Mouse (Mus musculus) forebrain, embryonic 12.5 days (tissue): Measurements from ENCODE around the gene Zfp3. TPM values are rescaled to one million over a fixed set of nuclear protein-coding genes. Genes with fewer than 3 reads are reported as not detected.

Experiments used
- ATAC-seq: fragments of 200-750 bp; cut with Nextera tagmentation; 2 replicates; pipeline ENCODE4 v1.8.0; 2017; ENCODE audit warnings: moderate TSS enrichment; ENCODE audit not compliant: low FRiP score
- H3K27ac ChIP-seq: fragments of 300-500 bp; sonication (generic); 2 replicates; pipeline ENCODE4 v1.5.1; 2016; ENCODE audit warnings: mild to moderate bottlenecking
- H3K27me3 ChIP-seq: fragments of 300-500 bp; sonication (generic); 2 replicates; pipeline ENCODE4 v1.6.1; 2016; ENCODE audit warnings: mild to moderate bottlenecking
- H3K36me3 ChIP-seq: fragments of 300-500 bp; sonication (generic); replicated peaks from 2 replicates; pipeline ENCODE4 v1.6.1; 2016; ENCODE audit warnings: mild to moderate bottlenecking
- H3K4me1 ChIP-seq: fragments of 300-500 bp; sonication (generic); 2 replicates; pipeline ENCODE4 v1.6.1; 2016
- H3K4me2 ChIP-seq: fragments of 300-500 bp; sonication (generic); 2 replicates; pipeline ENCODE4 v1.6.1; 2016; ENCODE audit warnings: mild to moderate bottlenecking, moderate library complexity
- H3K4me3 ChIP-seq: fragments of 300-500 bp; sonication (generic); replicated peaks from 2 replicates; pipeline ENCODE4 v1.5.1; 2016; ENCODE audit warnings: mild to moderate bottlenecking
- H3K9ac ChIP-seq: fragments of 300-500 bp; sonication (generic); 2 replicates; pipeline ENCODE4 v1.6.1; 2016; ENCODE audit warnings: mild to moderate bottlenecking
- H3K9me3 ChIP-seq: fragments of 300-500 bp; sonication (generic); 2 replicates; pipeline ENCODE4 v1.6.1; 2016
- WGBS: fragments of 180-500 bp; shearing (Covaris S2); methylation state at CpG from one replicate; pipeline ENCODE4 v1.1.7; 2016; 5-methylcytosine and 5-hydroxymethylcytosine counted together
- microRNA-seq: library from miRNA; unstranded; fragments of <30 nt; microRNA quantifications from one replicate; pipeline ENCODE4, GENCODE M21; 2017
- polyA plus RNA-seq: library from polyadenylated mRNA; unstranded; fragments of >200 nt; fragmentation: Nextera tagmentation; extraction: Ambion mirVana; gene quantifications from 2 replicates; pipeline ENCODE4 v1.2.1, GENCODE M21; 2016

Zfp3 gene
- polyA plus RNA-seq, 1 experiment from 2014 or later = 10.7 TPM

GRCm38 (mm10) chr11:70815071-70815470, 51.1 kb downstream of the Zfp3 start:
- H3K36me3 ChIP-seq = no peaks in the 10 kb centered on the region
- no peak overlapping the region for H3K9ac ChIP-seq
- no peaks in the 10 kb centered on the region for H3K4me1 ChIP-seq
- no peak for ATAC-seq
- H3K27ac ChIP-seq = no peak overlapping the region
- H3K4me2 ChIP-seq = no peak overlapping the region
- no peak overlapping the region for H3K4me3 ChIP-seq
- no peaks in the 10 kb centered on the region for H3K27me3 ChIP-seq
- WGBS = 81% methylated on average over 8 of the region's 8 CpGs
- H3K9me3 ChIP-seq = no peaks in the 10 kb centered on the region

- Histone ChIP-seq H3K4me2 (no peak overlapping the region), H3K27me3 (no peaks in the 10 kb centered on the region), H3K36me3 (no peaks in the 10 kb centered on the region), H3K9ac (no peak overlapping the region), H3K4me1 (no peaks in the 10 kb centered on the region), H3K9me3 (no peaks in the 10 kb centered on the region), H3K4me3 (no peak overlapping the region), H3K27ac (no peak overlapping the region)
- 26% methylated on average over 6 of the region's 6 CpGs for WGBS
- no peak for ATAC-seq
Observed at GRCm38 (mm10) chr11:70815498-70816078, 51.6 kb downstream of the Zfp3 start.

DNA sequence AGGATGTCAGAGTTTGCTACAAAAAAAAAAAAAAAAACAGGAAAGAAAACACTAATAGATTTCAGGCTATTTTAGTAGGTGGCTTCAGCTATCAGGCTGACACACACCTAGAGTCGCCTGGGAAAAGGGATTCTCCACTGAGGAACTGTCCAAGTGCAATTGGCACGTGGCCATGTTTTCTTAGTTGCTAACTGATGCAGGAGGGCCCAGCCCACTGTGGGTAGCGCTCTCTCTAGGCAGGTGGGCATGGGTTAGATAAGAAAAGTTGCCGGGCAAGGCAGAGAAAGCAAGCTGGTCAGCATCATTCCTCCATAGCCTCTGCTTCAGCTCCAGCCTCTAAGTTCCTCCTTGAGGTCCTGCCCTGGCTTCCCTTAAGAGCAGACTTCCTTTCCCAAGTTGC, 52.8 kb downstream of the Zfp3 start:
- Histone ChIP-seq H3K4me3 (no peak overlapping the region), H3K9me3 (no peaks in the 10 kb centered on the region), H3K27ac (no peak overlapping the region), H3K4me2 (no peak overlapping the region), H3K36me3 (no peaks in the 10 kb centered on the region), H3K27me3 (no peaks in the 10 kb centered on the region), H3K4me1 (no peaks in the 10 kb centered on the region), H3K9ac (no peak overlapping the region)
- WGBS = 82% methylated on average over 4 of the region's 4 CpGs
- ATAC-seq = no peak

DNA sequence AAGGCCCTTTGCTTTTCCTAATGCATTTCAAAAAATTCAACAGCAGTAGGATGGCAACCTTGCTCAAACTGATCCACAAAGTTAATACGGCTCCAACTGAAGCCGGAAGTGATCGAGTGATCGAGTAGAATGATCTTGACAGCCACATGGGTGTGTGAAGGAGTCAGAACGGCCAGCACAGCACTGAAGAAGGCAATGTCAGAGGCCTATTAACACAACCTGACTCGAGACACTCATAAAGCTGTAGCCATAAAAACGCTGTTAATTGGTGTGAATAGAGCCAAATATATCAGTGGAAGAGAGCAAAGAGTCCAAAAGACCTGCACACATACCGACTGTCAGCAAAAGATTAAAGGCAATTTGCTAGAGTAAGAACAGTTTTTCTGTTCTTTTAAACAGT, 56.1 kb downstream of the Zfp3 start:
- Histone ChIP-seq H3K36me3 (no peaks in the 10 kb centered on the region), H3K27ac (no peak overlapping the region), H3K4me1 (no peaks in the 10 kb centered on the region), H3K27me3 (no peaks in the 10 kb centered on the region), H3K9ac (no peak overlapping the region), H3K4me3 (no peak overlapping the region), H3K4me2 (no peak overlapping the region), H3K9me3 (no peaks in the 10 kb centered on the region)
- no peak for ATAC-seq
- WGBS = 84% methylated on average over 8 of the region's 8 CpGs

DNA sequence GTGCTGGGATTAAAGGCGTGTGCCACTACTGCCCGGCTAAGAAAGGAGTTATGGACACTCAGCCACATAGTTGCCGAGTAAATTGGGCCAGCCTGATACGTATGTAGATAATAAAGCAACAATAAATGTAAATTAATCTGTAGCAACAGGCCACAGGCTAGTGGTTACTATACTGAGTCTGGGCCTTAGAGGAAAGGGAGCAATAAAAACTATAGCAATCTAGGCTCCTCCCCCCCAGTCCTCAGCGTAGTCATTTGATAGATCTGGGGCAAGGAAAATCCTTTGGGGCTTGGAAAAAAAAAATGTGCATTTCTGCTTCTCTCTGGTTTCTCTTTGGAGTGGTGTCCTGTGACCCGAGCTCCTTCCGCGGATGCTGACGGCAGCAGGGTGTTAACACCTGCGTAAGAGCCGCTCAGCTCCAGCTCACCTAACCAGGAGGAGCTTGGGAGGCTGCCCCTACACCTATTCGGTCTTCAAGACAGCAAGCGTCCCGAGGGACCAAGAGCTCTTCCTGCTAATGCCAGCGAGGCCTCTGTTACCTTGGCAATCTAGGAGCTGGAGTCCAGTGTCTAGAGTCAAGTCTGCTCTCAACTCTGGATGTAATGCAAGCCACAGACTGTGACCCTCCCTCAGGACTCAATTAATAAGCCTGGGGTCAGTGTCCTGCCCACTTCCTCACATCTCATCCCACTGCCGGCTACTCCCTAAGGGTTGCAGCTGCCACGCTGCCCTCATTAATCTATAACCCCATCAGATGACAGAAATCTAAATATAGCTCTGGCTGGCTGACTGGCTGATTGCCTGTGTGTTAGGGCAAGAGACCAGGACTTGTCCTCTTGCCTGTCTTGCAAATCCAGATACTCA, 58.0 kb downstream of the Zfp3 start:
- Histone ChIP-seq H3K9me3 (no peaks in the 10 kb centered on the region), H3K36me3 (no peaks in the 10 kb centered on the region), H3K4me2 (no peak overlapping the region), H3K27ac (no peak overlapping the region), H3K4me3 (no peak overlapping the region), H3K4me1 (no peaks in the 10 kb centered on the region), H3K27me3 (no peaks in the 10 kb centered on the region), H3K9ac (no peak overlapping the region)
- WGBS = 71% methylated on average over 17 of the region's 17 CpGs
- ATAC-seq = no peak

Small RNA genes lying within 50 kb of the gene (microRNA-seq; reads per million reads assigned to microRNA genes)
- gene Gm22760 = not detected

Other genes starting within 250 kb of the Zfp3 start
- gene Vmo1, start 249.6 kb upstream of the Zfp3 start, polyA plus RNA-seq = not detected in 2 replicates
- gene Gltpd2, start 245.0 kb upstream of the Zfp3 start, polyA plus RNA-seq = not detected in 2 replicates
- gene Psmb6, start 238.8 kb upstream of the Zfp3 start, polyA plus RNA-seq = 758 and 788 TPM in 2 replicates
- gene Gm40193, start 231.3 kb upstream of the Zfp3 start, polyA plus RNA-seq = not detected in 2 replicates
- 3.4 and 4.0 TPM in 2 replicates for gene Pld2, start 224.1 kb upstream of the Zfp3 start, polyA plus RNA-seq
- 15.3 and 17.4 TPM in 2 replicates for gene Mink1, start 201.3 kb upstream of the Zfp3 start, polyA plus RNA-seq
- gene 4930544D05Rik, start 148.4 kb upstream of the Zfp3 start, polyA plus RNA-seq = not detected in 2 replicates
- gene Chrne, start 145.0 kb upstream of the Zfp3 start, polyA plus RNA-seq = not detected in 2 replicates
- gene Gp1ba, start 125.1 kb upstream of the Zfp3 start, polyA plus RNA-seq = 0.23 and 0.33 TPM in 2 replicates
- 85.1 and 96.1 TPM in 2 replicates for gene Rnf167, start 117.0 kb upstream of the Zfp3 start, polyA plus RNA-seq
- 139 and 141 TPM in 2 replicates for gene Slc25a11, start 116.7 kb upstream of the Zfp3 start, polyA plus RNA-seq
- gene Pfn1, start 109.6 kb upstream of the Zfp3 start, polyA plus RNA-seq = 1,070 and 1,131 TPM in 2 replicates
- 9.0 and 9.7 TPM in 2 replicates for gene Eno3, start 107.0 kb upstream of the Zfp3 start, polyA plus RNA-seq
- 144 and 149 TPM in 2 replicates for gene Spag7, start 94.8 kb upstream of the Zfp3 start, polyA plus RNA-seq
- gene Camta2, start 76.1 kb upstream of the Zfp3 start, polyA plus RNA-seq = 12.6 and 13.9 TPM in 2 replicates
- gene Inca1, start 64.1 kb upstream of the Zfp3 start, polyA plus RNA-seq = 0.55 and 0.96 TPM in 2 replicates
- gene Kif1c, start 63.7 kb upstream of the Zfp3 start, polyA plus RNA-seq = 1.7 and 3.2 TPM in 2 replicates
- gene Scimp, start 48.4 kb downstream of the Zfp3 start, polyA plus RNA-seq = not detected in 2 replicates
- gene Rabep1, start 80.6 kb downstream of the Zfp3 start, polyA plus RNA-seq = 55.2 and 57.7 TPM in 2 replicates
- 158 and 163 TPM in 2 replicates for gene Nup88, start 205.8 kb downstream of the Zfp3 start, polyA plus RNA-seq
- gene Rpain, start 206.0 kb downstream of the Zfp3 start, polyA plus RNA-seq = 83.9 and 89.5 TPM in 2 replicates
- 249 and 252 TPM in 2 replicates for gene C1qbp, start 218.8 kb downstream of the Zfp3 start, polyA plus RNA-seq
- 20.9 and 22.3 TPM in 2 replicates for gene Dhx33, start 240.2 kb downstream of the Zfp3 start, polyA plus RNA-seq